Mouse (Mus musculus): Measurements from ENCODE around the gene Ugt1a2. TPM values are rescaled to one million over a fixed set of nuclear protein-coding genes. Genes with fewer than 3 reads are reported as not detected.
"Not testable (repeated sequence)": the region's sequence is repeated elsewhere in the genome, so short reads cannot be mapped to it uniquely, and the experiment has no call there.

The Ugt1a2 gene
- total RNA-seq (2014; rRNA removed) (not detected in 2 replicates), polyA plus RNA-seq (2015; fragmentation: Nextera tagmentation; extraction: Ambion mirVana) (not detected in 2 replicates)

- no peak within 1 kb of the TSS for H3K27ac ChIP-seq
- H3K9ac ChIP-seq (replicated peaks; ENCODE audit: low read length), result no peak within 1 kb of the TSS
- no peak within 1 kb of the TSS for H3K4me3 ChIP-seq (ENCODE audit: low read length)
- no peaks in the 10 kb centered on the region for H3K36me3 ChIP-seq (ENCODE audit: insufficient read depth, low read length)
- DNase-seq (ENCODE audit: low spot score), result no peak
- no peaks in the 10 kb centered on the region for H3K9me3 ChIP-seq (ENCODE audit: low read length)
- ATAC-seq, result no peak
- TF ChIP-seq CTCF (IDR thresholded peaks at IDR 0.05; ENCODE audit: low read depth), result no peak
- 86% methylated on average over 7 of the region's 7 CpGs for WGBS
- no peaks in the 10 kb centered on the region for H3K27me3 ChIP-seq (ENCODE audit: insufficient read depth, low read length)
- no peak within 1 kb of the TSS for H3K4me2 ChIP-seq (ENCODE audit: low read depth, low read length)
- peaks cover 4% of the 10 kb centered on the region; the same call in 1 of the 2 replicates for H3K4me1 ChIP-seq (ENCODE audit: insufficient read depth, low read length)
Observed at GRCm38 (mm10) chr1:88200456-88200855, at the start of gene Ugt1a2. Gene Ugt1a2, plus strand, starts transcription at chr1:88200601.

GRCm38 (mm10) chr1:88158430-88158829 is 42.0 kb upstream of the Ugt1a2 start:
- Histone ChIP-seq H3K9me3 (ENCODE audit: low read length) (no peaks in the 10 kb centered on the region), H3K27me3 (ENCODE audit: insufficient read depth, low read length) (no peaks in the 10 kb centered on the region), H3K4me3 (ENCODE audit: low read length) (no peak overlapping the region), H3K4me1 (ENCODE audit: insufficient read depth, low read length) (no peaks in the 10 kb centered on the region), H3K9ac (replicated peaks; ENCODE audit: low read length) (no peak overlapping the region), H3K4me2 (ENCODE audit: low read depth, low read length) (no peak overlapping the region), H3K36me3 (ENCODE audit: insufficient read depth, low read length) (no peaks in the 10 kb centered on the region), H3K27ac (no peak overlapping the region)
- ATAC-seq (no peak), DNase-seq (ENCODE audit: low spot score) (no peak)
- no peak for TF ChIP-seq CTCF (IDR thresholded peaks at IDR 0.05; ENCODE audit: low read depth)
- 83% methylated on average over 2 of the region's 2 CpGs for WGBS

- Histone ChIP-seq H3K27me3 (ENCODE audit: insufficient read depth, low read length) (no peaks in the 10 kb centered on the region), H3K4me3 (ENCODE audit: low read length) (no peak within 1 kb of the TSS), H3K27ac (no peak within 1 kb of the TSS), H3K36me3 (ENCODE audit: insufficient read depth, low read length) (no peaks in the 10 kb centered on the region), H3K9me3 (ENCODE audit: low read length) (no peaks in the 10 kb centered on the region), H3K9ac (replicated peaks; ENCODE audit: low read length) (no peak within 1 kb of the TSS), H3K4me1 (ENCODE audit: insufficient read depth, low read length) (no peaks in the 10 kb centered on the region), H3K4me2 (ENCODE audit: low read depth, low read length) (no peak within 1 kb of the TSS)
- TF ChIP-seq CTCF (IDR thresholded peaks at IDR 0.05; ENCODE audit: low read depth), result no peak
- no peak for DNase-seq (ENCODE audit: low spot score)
- ATAC-seq, result no peak
- WGBS, result 79% methylated on average over 5 of the region's 5 CpGs
Observed at GRCm38 (mm10) chr1:88165711-88166110, 34.7 kb upstream of the Ugt1a2 start, which contains the start of gene Ugt1a5. Gene Ugt1a5, plus strand, starts transcription at chr1:88166012.

DNA sequence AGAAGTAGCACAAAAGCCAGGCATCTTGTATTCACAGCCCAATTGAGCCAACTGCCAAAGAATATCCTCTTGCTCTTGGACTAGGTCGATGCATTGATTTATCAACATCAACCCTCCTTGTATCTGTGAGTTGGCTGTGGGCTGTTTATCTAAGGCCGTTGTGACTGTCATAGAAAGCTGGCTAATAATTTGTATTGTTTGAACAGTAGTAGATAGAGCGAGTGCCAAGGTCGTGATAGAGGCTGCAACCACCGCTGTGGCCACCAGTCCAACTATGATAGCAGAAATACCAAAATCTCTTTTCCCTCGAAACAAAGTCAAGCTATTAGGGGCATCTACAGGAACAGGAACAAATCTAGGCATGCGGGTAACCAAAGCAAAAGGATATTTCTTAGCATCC is 28.2 kb upstream of the Ugt1a2 start:
- 93% methylated on average over 5 of the region's 7 CpGs for WGBS
- ATAC-seq; H3K9ac ChIP-seq (replicated peaks; ENCODE audit: low read length); DNase-seq (ENCODE audit: low spot score); H3K4me3 ChIP-seq (ENCODE audit: low read length); H3K4me1 ChIP-seq (ENCODE audit: insufficient read depth, low read length); H3K4me2 ChIP-seq (ENCODE audit: low read depth, low read length); H3K36me3 ChIP-seq (ENCODE audit: insufficient read depth, low read length); H3K27me3 ChIP-seq (ENCODE audit: insufficient read depth, low read length); H3K9me3 ChIP-seq (ENCODE audit: low read length); H3K27ac ChIP-seq: not testable (repeated sequence)

GRCm38 (mm10) chr1:88179657-88180056 is 20.7 kb upstream of the Ugt1a2 start:
- DNase-seq (ENCODE audit: low spot score), result no peak
- no peaks in the 10 kb centered on the region for H3K36me3 ChIP-seq (ENCODE audit: insufficient read depth, low read length)
- H3K9me3 ChIP-seq (ENCODE audit: low read length), result peaks cover 6% of the 10 kb centered on the region; the same call in 1 of the 2 replicates
- ATAC-seq, result no peak
- no peak overlapping the region for H3K9ac ChIP-seq (replicated peaks; ENCODE audit: low read length)
- H3K4me3 ChIP-seq (ENCODE audit: low read length), result no peak overlapping the region
- no peak for TF ChIP-seq CTCF (IDR thresholded peaks at IDR 0.05; ENCODE audit: low read depth)
- H3K4me1 ChIP-seq (ENCODE audit: insufficient read depth, low read length), result no peaks in the 10 kb centered on the region
- no peaks in the 10 kb centered on the region for H3K27me3 ChIP-seq (ENCODE audit: insufficient read depth, low read length)
- H3K4me2 ChIP-seq (ENCODE audit: low read depth, low read length), result no peak overlapping the region
- H3K27ac ChIP-seq, result no peak overlapping the region
- WGBS, result 96% methylated on average over 1 of the region's 1 CpGs

- 88% methylated on average over 5 of the region's 5 CpGs for WGBS
- TF ChIP-seq CTCF (IDR thresholded peaks at IDR 0.05; ENCODE audit: low read depth), result no peak
- no peak overlapping the region for H3K9ac ChIP-seq (replicated peaks; ENCODE audit: low read length)
- no peaks in the 10 kb centered on the region for H3K36me3 ChIP-seq (ENCODE audit: insufficient read depth, low read length)
- DNase-seq (ENCODE audit: low spot score) (no peak), ATAC-seq (no peak)
- no peaks in the 10 kb centered on the region for H3K9me3 ChIP-seq (ENCODE audit: low read length)
- no peak overlapping the region for H3K4me3 ChIP-seq (ENCODE audit: low read length)
- no peak overlapping the region for H3K4me2 ChIP-seq (ENCODE audit: low read depth, low read length)
- H3K27me3 ChIP-seq (ENCODE audit: insufficient read depth, low read length), result no peaks in the 10 kb centered on the region
- no peak overlapping the region for H3K27ac ChIP-seq
- no peaks in the 10 kb centered on the region for H3K4me1 ChIP-seq (ENCODE audit: insufficient read depth, low read length)
Observed at GRCm38 (mm10) chr1:88186325-88186935, 14.0 kb upstream of the Ugt1a2 start.

DNA sequence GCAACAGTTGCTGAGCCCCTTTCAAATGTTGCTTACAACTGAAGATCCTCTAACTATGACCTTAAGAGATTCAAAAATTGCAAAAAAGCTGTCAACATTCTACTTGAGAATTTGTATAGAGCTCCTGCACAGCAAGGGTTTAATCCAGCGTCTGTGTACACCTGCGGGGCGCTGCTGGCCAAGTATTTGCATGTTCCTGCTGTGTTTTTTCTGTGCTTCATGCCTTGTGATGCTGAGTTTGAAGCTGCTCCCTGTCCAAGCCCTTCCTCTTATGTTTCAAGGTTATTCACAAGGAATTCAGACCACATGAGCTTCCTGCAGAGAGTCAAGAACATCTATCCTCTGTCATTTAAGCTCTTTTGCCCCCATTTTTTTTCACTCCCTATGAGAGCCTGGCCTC is 8.3 kb upstream of the Ugt1a2 start:
- no peak for TF ChIP-seq CTCF (IDR thresholded peaks at IDR 0.05; ENCODE audit: low read depth)
- no peaks in the 10 kb centered on the region for H3K4me1 ChIP-seq (ENCODE audit: insufficient read depth, low read length)
- H3K9me3 ChIP-seq (ENCODE audit: low read length), result no peaks in the 10 kb centered on the region
- H3K36me3 ChIP-seq (ENCODE audit: insufficient read depth, low read length), result no peaks in the 10 kb centered on the region
- H3K27me3 ChIP-seq (ENCODE audit: insufficient read depth, low read length), result no peaks in the 10 kb centered on the region
- no peak overlapping the region for H3K27ac ChIP-seq
- DNase-seq (ENCODE audit: low spot score) (no peak), ATAC-seq (no peak)
- H3K4me2 ChIP-seq (ENCODE audit: low read depth, low read length), result no peak overlapping the region
- no peak overlapping the region for H3K9ac ChIP-seq (replicated peaks; ENCODE audit: low read length)
- H3K4me3 ChIP-seq (ENCODE audit: low read length), result no peak overlapping the region
- 62% methylated on average over 3 of the region's 3 CpGs for WGBS
